Mouse (Mus musculus) liver, adult 2 months (tissue): ENCODE data around the gene Rnf227. TPM values are rescaled to one million over a fixed set of nuclear protein-coding genes. Genes with fewer than 3 reads are reported as not detected.
A peak's percentile ranks its signal among the peaks of the same experiment; 100 is the strongest.

ENCODE experiments used
- DNase-seq: peaks from one replicate; pipeline ENCODE4 v3.0.0-alpha.2; 2011; ENCODE audit warnings: low read depth, low spot score; ENCODE audit errors: extremely low read depth
- H3K27ac ChIP-seq: fragments of 200-500 bp; replicated peaks from 2 replicates; pipeline ENCODE4 v1.5.1; 2012; ENCODE audit warnings: low read depth, mild to moderate bottlenecking, control low read depth, inconsistent platforms, low read length; ENCODE audit not compliant: insufficient read depth
- H3K27me3 ChIP-seq: fragments of 200-500 bp; 2 replicates; pipeline ENCODE4 v1.6.1; 2012; ENCODE audit warnings: mild to moderate bottlenecking, moderate library complexity, low read length, inconsistent platforms; ENCODE audit not compliant: control insufficient read depth, insufficient read depth
- H3K36me3 ChIP-seq: fragments of 200-500 bp; 2 replicates; pipeline ENCODE4 v1.6.1; 2012; ENCODE audit warnings: low read length, inconsistent platforms; ENCODE audit not compliant: control insufficient read depth, insufficient read depth
- H3K4me1 ChIP-seq: fragments of 200-500 bp; 2 replicates; pipeline ENCODE4 v1.6.1; 2011; ENCODE audit warnings: low read length; ENCODE audit not compliant: control insufficient read depth, insufficient read depth
- H3K4me3 ChIP-seq: fragments of 200-500 bp; 2 replicates; pipeline ENCODE4 v1.5.1; 2011; ENCODE audit warnings: low read depth, mild to moderate bottlenecking, control low read depth, low read length, moderate library complexity; ENCODE audit not compliant: insufficient read depth
- H3K79me2 ChIP-seq: fragments of 200-500 bp; 2 replicates; pipeline ENCODE4 v1.6.1; 2012; ENCODE audit warnings: inconsistent platforms, mild to moderate bottlenecking, low read length, moderate library complexity; ENCODE audit not compliant: control insufficient read depth, insufficient read depth
- H3K9ac ChIP-seq: fragments of 200-500 bp; 2 replicates; pipeline ENCODE4 v1.6.1; 2012; ENCODE audit warnings: low read depth, mild to moderate bottlenecking, control low read depth, inconsistent platforms, low read length
- CTCF ChIP-seq: fragments of 200-500 bp; IDR thresholded peaks from 2 replicates; pipeline ENCODE4 v1.5.1; 2011; ENCODE audit warnings: low read depth, low read length, control low read depth
- POLR2A ChIP-seq: fragments of 200-500 bp; IDR thresholded peaks from 2 replicates; pipeline ENCODE4 v1.6.1; 2011; ENCODE audit warnings: low read length, control low read depth; ENCODE audit not compliant: insufficient read depth; ENCODE audit errors: extremely low read depth
- WGBS: fragments of 180-500 bp; shearing (Covaris S2); methylation state at CpG from one replicate; pipeline ENCODE4 v1.1.7; 2018; 5-methylcytosine and 5-hydroxymethylcytosine counted together
- polyA plus RNA-seq: library from polyadenylated mRNA; depleted of rRNA; stranded (reverse); fragments of >200 nt; gene quantifications from 2 replicates; pipeline ENCODE4 v1.2.3, GENCODE M21; 2012
- total RNA-seq: library from RNA; depleted of rRNA; stranded (reverse); fragments of >200 nt; gene quantifications from 2 replicates; pipeline ENCODE4 v1.2.3, GENCODE M21; 2014

Gene Rnf227
- total and polyA plus RNA-seq, 2 experiments, result 0.35 to 0.55 TPM

- no peak overlapping the region for H3K9ac ChIP-seq
- H3K4me1 ChIP-seq, result peaks cover 10% of the 10 kb centered on the region
- TF ChIP-seq POLR2A, result no peak
- peak; percentile 27; the same call in 1 of the 2 replicates for TF ChIP-seq CTCF
- no peak for DNase-seq
- no peaks in the 10 kb centered on the region for H3K36me3 ChIP-seq
- no peak overlapping the region for H3K27ac ChIP-seq
- no peak overlapping the region for H3K4me3 ChIP-seq
- H3K79me2 ChIP-seq, result no peaks in the 10 kb centered on the region; the same call in 1 of the 2 replicates
- WGBS, result 61% methylated on average over 3 of the region's 3 CpGs
- H3K27me3 ChIP-seq, result no peaks in the 10 kb centered on the region
Observed at GRCm38 (mm10) chr11:69372780-69373170, 32.5 kb downstream of the Rnf227 start.

- DNase-seq, result no peak
- H3K4me3 ChIP-seq, result no peak overlapping the region
- no peaks in the 10 kb centered on the region for H3K27me3 ChIP-seq
- TF ChIP-seq CTCF (no peak), POLR2A (no peak)
- no peaks in the 10 kb centered on the region; the same call in 1 of the 2 replicates for H3K79me2 ChIP-seq
- H3K9ac ChIP-seq, result no peak overlapping the region
- H3K27ac ChIP-seq, result no peak overlapping the region
- WGBS, result 94% methylated on average over 16 of the region's 16 CpGs
- no peaks in the 10 kb centered on the region for H3K36me3 ChIP-seq
- peaks cover 8% of the 10 kb centered on the region for H3K4me1 ChIP-seq
Observed at GRCm38 (mm10) chr11:69373223-69373965, 33.1 kb downstream of the Rnf227 start.

- H3K27ac ChIP-seq, result no peak overlapping the region
- WGBS, result 94% methylated on average over 4 of the region's 4 CpGs
- TF ChIP-seq POLR2A (no peak), CTCF (no peak)
- H3K9ac ChIP-seq, result no peak overlapping the region
- H3K79me2 ChIP-seq, result no peaks in the 10 kb centered on the region
- peaks cover 11% of the 10 kb centered on the region for H3K4me1 ChIP-seq
- no peaks in the 10 kb centered on the region for H3K27me3 ChIP-seq
- H3K36me3 ChIP-seq, result no peaks in the 10 kb centered on the region
- DNase-seq, result no peak
- no peak overlapping the region for H3K4me3 ChIP-seq
Observed at GRCm38 (mm10) chr11:69375646-69376045, 35.4 kb downstream of the Rnf227 start.

GRCm38 (mm10) chr11:69377766-69378165 is 37.5 kb downstream of the Rnf227 start:
- TF ChIP-seq CTCF (no peak), POLR2A (peak; percentile 25; the same call in 1 of the 2 replicates)
- DNase-seq, result peak; percentile 92
- WGBS, result 8% methylated on average over 3 of the region's 3 CpGs
- peak overlapping the region; percentile 37 for H3K9ac ChIP-seq
- no peaks in the 10 kb centered on the region for H3K27me3 ChIP-seq
- H3K4me1 ChIP-seq, result peaks cover 11% of the 10 kb centered on the region
- H3K4me3 ChIP-seq, result no peak overlapping the region
- no peaks in the 10 kb centered on the region for H3K79me2 ChIP-seq
- H3K27ac ChIP-seq, result peak overlapping the region; percentile 90
- H3K36me3 ChIP-seq, result no peaks in the 10 kb centered on the region

GRCm38 (mm10) chr11:69379600-69379999 is 39.3 kb downstream of the Rnf227 start:
- DNase-seq, result peak; percentile 88
- 49% methylated on average over 3 of the region's 3 CpGs for WGBS
- Histone ChIP-seq H3K36me3 (no peaks in the 10 kb centered on the region), H3K27ac (peak overlapping the region; percentile 71), H3K9ac (no peak overlapping the region), H3K4me1 (peaks cover 11% of the 10 kb centered on the region), H3K4me3 (no peak overlapping the region), H3K79me2 (no peaks in the 10 kb centered on the region), H3K27me3 (no peaks in the 10 kb centered on the region)
- TF ChIP-seq POLR2A (no peak), CTCF (no peak)

- Histone ChIP-seq H3K36me3 (no peaks in the 10 kb centered on the region), H3K4me1 (peaks cover 14% of the 10 kb centered on the region), H3K27me3 (no peaks in the 10 kb centered on the region), H3K27ac (no peak overlapping the region), H3K79me2 (no peaks in the 10 kb centered on the region), H3K4me3 (no peak overlapping the region), H3K9ac (no peak overlapping the region)
- 91% methylated on average over 6 of the region's 6 CpGs for WGBS
- no peak for DNase-seq
- TF ChIP-seq CTCF, result no peak
- TF ChIP-seq POLR2A, result no peak
Observed at GRCm38 (mm10) chr11:69381356-69381755, 41.1 kb downstream of the Rnf227 start.
